Mouse (Mus musculus) myocyte (in vitro differentiated cells): ENCODE data around the gene 1700024G13Rik. TPM values are rescaled to one million over a fixed set of nuclear protein-coding genes. Genes with fewer than 3 reads are reported as not detected.

ENCODE experiments used
- H3K27me3 ChIP-seq: one replicate; pipeline ENCODE4 v1.6.1; 2011; ENCODE audit not compliant: control insufficient read depth, insufficient read depth, insufficient read length
- H3K36me3 ChIP-seq: one replicate; pipeline ENCODE4 v1.6.1; 2011; ENCODE audit not compliant: control insufficient read depth, insufficient read depth
- H3K4me2 ChIP-seq: one replicate; pipeline ENCODE4 v1.6.1; 2011; ENCODE audit warnings: low read depth, control low read depth
- H3K4me3 ChIP-seq: one replicate; pipeline ENCODE4 v1.5.1; 2011; ENCODE audit warnings: mild to moderate bottlenecking, control low read depth, moderate library complexity
- H3K79me2 ChIP-seq: one replicate; pipeline ENCODE4 v1.6.1; 2011; ENCODE audit not compliant: control insufficient read depth, insufficient read depth
- H3ac ChIP-seq: one replicate; pipeline ENCODE4 v1.6.1; 2011; ENCODE audit not compliant: control insufficient read depth, insufficient read length
- CEBPB ChIP-seq: IDR thresholded peaks from 2 replicates; pipeline ENCODE4 v1.6.1; 2011; ENCODE audit warnings: mild to moderate bottlenecking, moderate library complexity; ENCODE audit not compliant: poor library complexity, insufficient read depth, severe bottlenecking
- E2F4 ChIP-seq: IDR thresholded peaks from one replicate; pipeline ENCODE4 v1.6.1; 2011; ENCODE audit warnings: mild to moderate bottlenecking, control low read depth, moderate library complexity; ENCODE audit not compliant: insufficient read depth
- MAX ChIP-seq: IDR thresholded peaks from one replicate; pipeline ENCODE4 v1.6.1; 2011; ENCODE audit warnings: low read depth, mild to moderate bottlenecking, control low read depth
- MYOD1 ChIP-seq, 3 experiments: IDR thresholded peaks; one replicate each; pipeline ENCODE4 v1.6.1; 2011; ENCODE audit warnings: control low read depth in 2 of 3, low read depth in 2 of 3, mild to moderate bottlenecking in 2 of 3, moderate library complexity in 1 of 3; ENCODE audit not compliant: insufficient read length in 2 of 3, control insufficient read depth in 1 of 3
- MYOG ChIP-seq, 3 experiments: IDR thresholded peaks; one replicate each; pipeline ENCODE4 v1.6.1; 2011; ENCODE audit warnings: control low read depth in 2 of 3, low read depth in 2 of 3, mild to moderate bottlenecking in 2 of 3; ENCODE audit not compliant: insufficient read length in 2 of 3, control insufficient read depth in 1 of 3, insufficient read depth in 1 of 3
- POLR2A ChIP-seq: IDR thresholded peaks from one replicate; pipeline ENCODE4 v1.6.1; 2011; ENCODE audit warnings: low read depth, mild to moderate bottlenecking, control low read depth, moderate library complexity; ENCODE audit not compliant: insufficient read length
- POLR2AphosphoS2 ChIP-seq: IDR thresholded peaks from one replicate; pipeline ENCODE4 v1.6.1; 2011; ENCODE audit warnings: low read depth, control low read depth; ENCODE audit not compliant: insufficient read length
- REST ChIP-seq: IDR thresholded peaks from one replicate; pipeline ENCODE4 v1.6.1; 2011; ENCODE audit warnings: mild to moderate bottlenecking, control low read depth, moderate library complexity; ENCODE audit not compliant: insufficient read depth, insufficient read length
- SRF ChIP-seq: IDR thresholded peaks from one replicate; pipeline ENCODE4 v1.6.1; 2011; ENCODE audit warnings: low read depth; ENCODE audit not compliant: control insufficient read depth, insufficient read length
- TCF12 ChIP-seq: IDR thresholded peaks from one replicate; pipeline ENCODE4 v1.6.1; 2011; ENCODE audit warnings: mild to moderate bottlenecking, control low read depth; ENCODE audit not compliant: poor library complexity, insufficient read depth, severe bottlenecking
- TCF3 ChIP-seq: IDR thresholded peaks from one replicate; pipeline ENCODE4 v1.6.1; 2011; ENCODE audit warnings: low read depth, control low read depth; ENCODE audit not compliant: insufficient read length
- USF1 ChIP-seq: IDR thresholded peaks from one replicate; pipeline ENCODE4 v1.6.1; 2011; ENCODE audit warnings: low read depth, mild to moderate bottlenecking, control low read depth, moderate library complexity
- polyA plus RNA-seq: library from polyadenylated mRNA; unstranded; fragments of >200 nt; fragmentation: generic; extraction: Trizol; gene quantifications from one replicate; pipeline ENCODE4 v1.2.1, GENCODE M21; 2012; ENCODE audit warnings: missing spikeins

The 1700024G13Rik gene
- polyA plus RNA-seq, result not detected

DNA sequence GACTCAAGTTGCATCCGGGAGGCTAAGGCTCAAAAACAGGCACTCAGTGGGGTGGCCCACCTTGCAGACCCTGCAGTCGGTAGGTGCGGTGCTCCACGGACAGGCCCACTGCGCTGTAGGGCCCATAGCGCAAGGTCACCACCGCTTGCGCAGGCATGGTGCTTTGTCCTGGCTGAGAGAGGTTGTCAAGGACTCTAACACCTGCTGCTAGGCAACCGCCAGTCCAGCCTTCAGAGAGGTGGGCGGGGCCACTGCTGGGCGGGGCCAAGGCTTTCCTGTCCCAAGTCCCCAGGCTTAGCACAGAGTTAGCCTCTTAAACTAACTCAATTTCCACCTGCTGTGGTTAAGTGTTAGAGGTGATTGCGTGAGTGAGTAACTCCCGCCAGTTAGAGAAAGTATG lies at the start of gene 1700024G13Rik:
1700024G13Rik (minus strand) TSS at position 196 of the 400 bp plus-strand sequence.
- TF ChIP-seq MYOD1 (IDR thresholded peaks at IDR 0.05; ENCODE audit: control insufficient read depth in 1 of 3, insufficient read length in 2 of 3, low read depth in 2 of 3), result no peak
- no peak for TF ChIP-seq MYOG (IDR thresholded peaks at IDR 0.05; ENCODE audit: control insufficient read depth in 1 of 3, insufficient read depth in 1 of 3, insufficient read length in 2 of 3, low read depth in 2 of 3)
- TF ChIP-seq E2F4, result no peak
- TF ChIP-seq CEBPB, result no peak
- no peaks in the 10 kb centered on the region for H3K36me3 ChIP-seq
- H3K4me2 ChIP-seq, result no peak within 1 kb of the TSS
- no peak within 1 kb of the TSS for H3K4me3 ChIP-seq
- no peak within 1 kb of the TSS for H3ac ChIP-seq
- no peaks in the 10 kb centered on the region for H3K79me2 ChIP-seq
- peaks cover 7% of the 10 kb centered on the region for H3K27me3 ChIP-seq

DNA sequence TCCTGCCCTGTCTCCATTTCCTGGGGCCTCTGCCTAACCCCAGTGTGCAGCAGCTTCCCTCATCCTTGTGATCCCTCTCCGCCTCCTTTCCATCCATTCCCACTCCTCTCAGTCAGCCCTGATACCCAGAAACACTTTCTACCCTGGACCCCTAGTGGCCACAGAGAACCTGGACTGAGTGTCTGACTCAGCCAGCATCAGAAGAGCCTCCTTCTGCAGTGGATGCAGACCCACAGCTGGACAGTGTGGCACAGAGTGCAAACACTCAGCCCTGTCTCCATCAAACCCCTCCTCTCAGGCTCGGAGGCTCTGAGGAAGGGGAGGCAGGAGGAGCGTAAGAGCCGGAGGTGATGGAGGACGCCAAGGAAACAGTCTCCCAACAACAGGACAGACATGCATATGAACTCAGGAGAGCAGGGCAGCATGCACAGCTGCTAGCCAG lies 49.2 kb upstream of the 1700024G13Rik start:
- Histone ChIP-seq H3K27me3 (peaks cover 10% of the 10 kb centered on the region), H3K36me3 (no peaks in the 10 kb centered on the region), H3K79me2 (no peaks in the 10 kb centered on the region), H3K4me3 (no peak overlapping the region), H3ac (no peak overlapping the region), H3K4me2 (no peak overlapping the region)
- TF ChIP-seq E2F4 (no peak), CEBPB (no peak), MYOG (IDR thresholded peaks at IDR 0.05; ENCODE audit: control insufficient read depth in 1 of 3, insufficient read depth in 1 of 3, insufficient read length in 2 of 3, low read depth in 2 of 3) (no peak), POLR2AphosphoS2 (no peak), REST (no peak), SRF (no peak), MYOD1 (IDR thresholded peaks at IDR 0.05; ENCODE audit: control insufficient read depth in 1 of 3, insufficient read length in 2 of 3, low read depth in 2 of 3) (no peak), POLR2A (no peak), TCF12 (no peak), MAX (no peak), TCF3 (no peak), USF1 (no peak)

DNA sequence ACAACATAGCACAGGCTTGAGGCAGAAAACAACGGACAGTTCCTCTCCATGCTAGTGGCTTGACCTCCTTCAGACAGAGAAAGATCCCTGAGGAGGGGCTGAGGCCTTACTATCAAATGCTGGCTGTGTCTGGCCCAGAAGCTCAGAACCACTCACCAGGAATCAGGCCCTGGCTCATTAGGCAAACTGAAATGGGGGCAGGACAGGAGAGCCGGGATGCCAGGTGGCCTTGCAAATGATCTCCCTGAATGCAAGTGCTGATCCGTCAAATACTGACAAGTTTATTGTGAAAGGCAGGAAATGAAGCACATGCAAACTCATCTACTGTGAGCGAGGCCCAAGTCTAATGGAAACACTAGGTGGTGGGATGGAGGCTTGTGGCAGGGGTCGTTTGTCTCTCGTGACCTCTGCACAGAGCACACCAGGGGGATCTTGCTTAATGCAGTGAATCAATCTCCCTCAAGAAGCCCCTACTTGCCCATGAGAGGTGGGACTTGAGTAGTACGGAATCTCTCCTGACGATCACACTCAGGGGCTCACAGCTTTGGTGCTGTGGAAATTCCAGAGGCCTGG lies 40.9 kb upstream of the 1700024G13Rik start:
- peaks cover 46% of the 10 kb centered on the region for H3K27me3 ChIP-seq
- TF ChIP-seq E2F4 (no peak), POLR2AphosphoS2 (no peak)
- no peak overlapping the region for H3K4me3 ChIP-seq
- no peak overlapping the region for H3K4me2 ChIP-seq
- H3ac ChIP-seq, result no peak overlapping the region
- no peaks in the 10 kb centered on the region for H3K36me3 ChIP-seq
- no peaks in the 10 kb centered on the region for H3K79me2 ChIP-seq

DNA sequence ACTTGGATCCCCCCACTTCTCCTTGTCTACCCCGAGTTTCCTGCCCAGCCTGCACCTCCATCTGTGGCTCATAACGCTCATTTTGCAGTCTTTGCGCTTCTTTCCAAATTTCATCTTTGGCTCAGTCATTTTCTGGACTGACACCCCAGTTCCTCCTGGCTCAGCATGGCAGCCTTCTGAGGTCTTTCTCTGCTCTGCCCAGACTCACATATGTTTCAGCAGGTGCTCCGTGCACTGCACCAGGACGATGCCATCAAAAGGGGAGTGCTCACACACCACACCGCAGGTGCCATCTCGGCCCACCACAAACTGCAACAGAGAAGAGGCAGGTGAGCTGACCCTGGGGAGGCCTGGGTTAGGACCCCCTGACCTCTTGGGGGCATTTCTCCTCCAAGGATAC lies 35.8 kb upstream of the 1700024G13Rik start:
- H3K4me2 ChIP-seq, result no peak overlapping the region
- TF ChIP-seq USF1, result no peak
- TF ChIP-seq REST, result no peak
- TF ChIP-seq MYOG (IDR thresholded peaks at IDR 0.05; ENCODE audit: control insufficient read depth in 1 of 3, insufficient read depth in 1 of 3, insufficient read length in 2 of 3, low read depth in 2 of 3), result no peak
- no peak for TF ChIP-seq SRF
- TF ChIP-seq E2F4, result no peak
- TF ChIP-seq TCF12, result no peak
- no peak for TF ChIP-seq MYOD1 (IDR thresholded peaks at IDR 0.05; ENCODE audit: control insufficient read depth in 1 of 3, insufficient read length in 2 of 3, low read depth in 2 of 3)
- TF ChIP-seq POLR2A, result no peak
- no peak for TF ChIP-seq CEBPB
- no peak for TF ChIP-seq TCF3
- TF ChIP-seq POLR2AphosphoS2, result no peak
- TF ChIP-seq MAX, result no peak
- H3K79me2 ChIP-seq, result no peaks in the 10 kb centered on the region
- H3K27me3 ChIP-seq, result peaks cover 54% of the 10 kb centered on the region
- no peak overlapping the region for H3K4me3 ChIP-seq
- H3ac ChIP-seq, result no peak overlapping the region
- H3K36me3 ChIP-seq, result no peaks in the 10 kb centered on the region

DNA sequence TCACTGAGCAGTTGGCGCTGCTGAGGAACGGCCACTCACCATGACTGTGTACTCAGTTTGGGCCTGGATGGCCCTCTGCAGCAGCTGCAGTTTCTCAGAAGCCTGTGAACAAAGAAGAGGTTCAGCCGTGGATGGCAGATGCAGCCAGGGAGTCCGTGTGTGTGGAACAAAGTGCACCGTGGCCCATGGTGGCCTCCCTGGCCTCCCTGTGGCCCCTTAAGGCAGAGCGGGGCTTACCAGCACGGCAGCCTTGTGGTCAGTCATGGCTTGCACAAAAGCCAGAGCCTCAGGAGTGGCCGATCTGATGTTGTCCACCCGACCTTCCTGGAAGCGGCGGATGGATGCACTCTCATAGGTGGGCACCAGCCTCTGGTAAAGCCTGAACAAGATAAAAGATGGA lies 30.6 kb upstream of the 1700024G13Rik start:
- H3ac ChIP-seq, result no peak overlapping the region
- no peak for TF ChIP-seq USF1
- H3K36me3 ChIP-seq, result no peaks in the 10 kb centered on the region

More for the DNA sequence above, 30.6 kb upstream of the 1700024G13Rik start:
- Histone ChIP-seq H3K79me2 (no peaks in the 10 kb centered on the region), H3K4me3 (no peak overlapping the region), H3K4me2 (no peak overlapping the region), H3K27me3 (peaks cover 19% of the 10 kb centered on the region)
